Mouse (Mus musculus): Measurements from ENCODE around the gene Pmf1. TPM values are rescaled to one million over a fixed set of nuclear protein-coding genes. Genes with fewer than 3 reads are reported as not detected.

The Pmf1 gene
- polyA plus RNA-seq, 1 experiment from 2014 or later: 136 TPM

GRCm38 (mm10) chr3:88412636-88413035 is 2.5 kb upstream of the Pmf1 start:
- WGBS: 91% methylated on average over 11 of the region's 11 CpGs
- H3K36me3 ChIP-seq (ENCODE audit: control insufficient read depth, insufficient read depth, low read length): peaks cover 30% of the 10 kb centered on the region
- H3K4me1 ChIP-seq (ENCODE audit: control insufficient read depth, insufficient read depth, low read length): peaks cover 12% of the 10 kb centered on the region; the same call in 1 of the 2 replicates

GRCm38 (mm10) chr3:88411681-88412080 is 1.6 kb upstream of the Pmf1 start:
- Histone ChIP-seq H3K27ac (ENCODE audit: low read length) (no peak overlapping the region), H3K4me3 (ENCODE audit: low read depth, low read length) (no peak overlapping the region), H3K27me3 (ENCODE audit: control insufficient read depth, insufficient read depth, low read length) (no peaks in the 10 kb centered on the region), H3K4me1 (ENCODE audit: control insufficient read depth, insufficient read depth, low read length) (peaks cover 12% of the 10 kb centered on the region; the same call in 1 of the 2 replicates), H3K9me3 (ENCODE audit: control insufficient read depth, low read depth, low read length) (no peaks in the 10 kb centered on the region), H3K36me3 (ENCODE audit: control insufficient read depth, insufficient read depth, low read length) (peaks cover 28% of the 10 kb centered on the region), H3K4me2 (replicated peaks; ENCODE audit: low read depth, low read length) (no peak overlapping the region), H3K9ac (replicated peaks; ENCODE audit: low read depth, low read length) (no peak overlapping the region)
- ATAC-seq (ENCODE audit: insufficient number of reproducible peaks, insufficient read depth, low FRiP score, low read depth): no peak
- 91% methylated on average over 4 of the region's 4 CpGs for WGBS

More at GRCm38 (mm10) chr3:88412636-88413035, 2.5 kb upstream of the Pmf1 start:
- no peak overlapping the region for H3K4me3 ChIP-seq (ENCODE audit: low read depth, low read length)
- H3K27me3 ChIP-seq (ENCODE audit: control insufficient read depth, insufficient read depth, low read length): no peaks in the 10 kb centered on the region
- no peak for ATAC-seq (ENCODE audit: insufficient number of reproducible peaks, insufficient read depth, low FRiP score, low read depth)
- no peak overlapping the region for H3K27ac ChIP-seq (ENCODE audit: low read length)
- no peak overlapping the region for H3K4me2 ChIP-seq (replicated peaks; ENCODE audit: low read depth, low read length)
- H3K9me3 ChIP-seq (ENCODE audit: control insufficient read depth, low read depth, low read length): no peaks in the 10 kb centered on the region
- H3K9ac ChIP-seq (replicated peaks; ENCODE audit: low read depth, low read length): no peak overlapping the region

GRCm38 (mm10) chr3:88410645-88411031 is 507 bp upstream of the Pmf1 start:
- no peaks in the 10 kb centered on the region for H3K9me3 ChIP-seq (ENCODE audit: control insufficient read depth, low read depth, low read length)
- H3K4me1 ChIP-seq (ENCODE audit: control insufficient read depth, insufficient read depth, low read length): peaks cover 12% of the 10 kb centered on the region; the same call in 1 of the 2 replicates
- H3K4me2 ChIP-seq (replicated peaks; ENCODE audit: low read depth, low read length): peak overlapping the region; percentile 60
- no peak for ATAC-seq (ENCODE audit: insufficient number of reproducible peaks, insufficient read depth, low FRiP score, low read depth)
- no peaks in the 10 kb centered on the region for H3K27me3 ChIP-seq (ENCODE audit: control insufficient read depth, insufficient read depth, low read length)
- 18% methylated on average over 7 of the region's 7 CpGs for WGBS
- peak overlapping the region; percentile 87 for H3K9ac ChIP-seq (replicated peaks; ENCODE audit: low read depth, low read length)
- peaks cover 18% of the 10 kb centered on the region for H3K36me3 ChIP-seq (ENCODE audit: control insufficient read depth, insufficient read depth, low read length)
- H3K4me3 ChIP-seq (ENCODE audit: low read depth, low read length): peak overlapping the region; percentile 65
- H3K27ac ChIP-seq (ENCODE audit: low read length): peak overlapping the region; percentile 97

GRCm38 (mm10) chr3:88408953-88409352 is 1.2 kb downstream of the Pmf1 start:
- H3K9ac ChIP-seq (replicated peaks; ENCODE audit: low read depth, low read length): peak overlapping the region; percentile 87; the same call in 1 of the 2 replicates
- peak overlapping the region; percentile 60 for H3K4me2 ChIP-seq (replicated peaks; ENCODE audit: low read depth, low read length)
- no peaks in the 10 kb centered on the region for H3K9me3 ChIP-seq (ENCODE audit: control insufficient read depth, low read depth, low read length)
- H3K4me1 ChIP-seq (ENCODE audit: control insufficient read depth, insufficient read depth, low read length): peaks cover 12% of the 10 kb centered on the region; the same call in 1 of the 2 replicates
- peaks cover 9% of the 10 kb centered on the region for H3K36me3 ChIP-seq (ENCODE audit: control insufficient read depth, insufficient read depth, low read length)
- no peak overlapping the region for H3K27ac ChIP-seq (ENCODE audit: low read length)
- peak overlapping the region; percentile 65 for H3K4me3 ChIP-seq (ENCODE audit: low read depth, low read length)
- 48% methylated on average over 5 of the region's 5 CpGs for WGBS
- no peak for ATAC-seq (ENCODE audit: insufficient number of reproducible peaks, insufficient read depth, low FRiP score, low read depth)
- H3K27me3 ChIP-seq (ENCODE audit: control insufficient read depth, insufficient read depth, low read length): no peaks in the 10 kb centered on the region

GRCm38 (mm10) chr3:88407529-88407928 is 2.6 kb downstream of the Pmf1 start:
- Histone ChIP-seq H3K36me3 (ENCODE audit: control insufficient read depth, insufficient read depth, low read length) (peaks cover 8% of the 10 kb centered on the region), H3K4me2 (replicated peaks; ENCODE audit: low read depth, low read length) (no peak overlapping the region), H3K27ac (ENCODE audit: low read length) (no peak overlapping the region), H3K4me3 (ENCODE audit: low read depth, low read length) (no peak overlapping the region), H3K9me3 (ENCODE audit: control insufficient read depth, low read depth, low read length) (no peaks in the 10 kb centered on the region), H3K4me1 (ENCODE audit: control insufficient read depth, insufficient read depth, low read length) (peaks cover 12% of the 10 kb centered on the region; the same call in 1 of the 2 replicates), H3K9ac (replicated peaks; ENCODE audit: low read depth, low read length) (no peak overlapping the region), H3K27me3 (ENCODE audit: control insufficient read depth, insufficient read depth, low read length) (no peaks in the 10 kb centered on the region)
- 47% methylated on average over 7 of the region's 7 CpGs for WGBS
- ATAC-seq (ENCODE audit: insufficient number of reproducible peaks, insufficient read depth, low FRiP score, low read depth): no peak

- Histone ChIP-seq H3K27me3 (ENCODE audit: control insufficient read depth, insufficient read depth, low read length) (no peaks in the 10 kb centered on the region), H3K27ac (ENCODE audit: low read length) (no peak overlapping the region), H3K4me2 (replicated peaks; ENCODE audit: low read depth, low read length) (no peak overlapping the region), H3K36me3 (ENCODE audit: control insufficient read depth, insufficient read depth, low read length) (peaks cover 3% of the 10 kb centered on the region), H3K9ac (replicated peaks; ENCODE audit: low read depth, low read length) (no peak overlapping the region), H3K4me3 (ENCODE audit: low read depth, low read length) (no peak overlapping the region), H3K4me1 (ENCODE audit: control insufficient read depth, insufficient read depth, low read length) (peaks cover 12% of the 10 kb centered on the region; the same call in 1 of the 2 replicates), H3K9me3 (ENCODE audit: control insufficient read depth, low read depth, low read length) (no peaks in the 10 kb centered on the region)
- WGBS: 0% methylated on average over 2 of the region's 2 CpGs
- no peak for ATAC-seq (ENCODE audit: insufficient number of reproducible peaks, insufficient read depth, low FRiP score, low read depth)
These were observed 3.0 kb downstream of the Pmf1 start for GRCm38 (mm10) chr3:88407090-88407489.

- H3K27me3 ChIP-seq (ENCODE audit: control insufficient read depth, insufficient read depth, low read length): no peaks in the 10 kb centered on the region
- peaks cover 3% of the 10 kb centered on the region for H3K36me3 ChIP-seq (ENCODE audit: control insufficient read depth, insufficient read depth, low read length)
- no peaks in the 10 kb centered on the region for H3K9me3 ChIP-seq (ENCODE audit: control insufficient read depth, low read depth, low read length)
- ATAC-seq (ENCODE audit: insufficient number of reproducible peaks, insufficient read depth, low FRiP score, low read depth): no peak
- no peak overlapping the region for H3K4me2 ChIP-seq (replicated peaks; ENCODE audit: low read depth, low read length)
- 0 out of 2 replicates have a peak, but pooled peaks cover under 1% of the 10 kb centered on the region for H3K4me1 ChIP-seq (ENCODE audit: control insufficient read depth, insufficient read depth, low read length)
- no peak overlapping the region for H3K4me3 ChIP-seq (ENCODE audit: low read depth, low read length)
- no peak overlapping the region for H3K9ac ChIP-seq (replicated peaks; ENCODE audit: low read depth, low read length)
- no peak overlapping the region for H3K27ac ChIP-seq (ENCODE audit: low read length)
- 94% methylated on average over 10 of the region's 10 CpGs for WGBS
These were observed 6.5 kb downstream of the Pmf1 start for GRCm38 (mm10) chr3:88403522-88404230.

- Histone ChIP-seq H3K27me3 (ENCODE audit: control insufficient read depth, insufficient read depth, low read length) (no peaks in the 10 kb centered on the region), H3K4me1 (ENCODE audit: control insufficient read depth, insufficient read depth, low read length) (no peaks in the 10 kb centered on the region), H3K36me3 (ENCODE audit: control insufficient read depth, insufficient read depth, low read length) (peaks cover 3% of the 10 kb centered on the region), H3K9ac (replicated peaks; ENCODE audit: low read depth, low read length) (no peak overlapping the region), H3K4me2 (replicated peaks; ENCODE audit: low read depth, low read length) (no peak overlapping the region), H3K27ac (ENCODE audit: low read length) (no peak overlapping the region), H3K9me3 (ENCODE audit: control insufficient read depth, low read depth, low read length) (no peaks in the 10 kb centered on the region), H3K4me3 (ENCODE audit: low read depth, low read length) (no peak overlapping the region)
- WGBS: 83% methylated on average over 2 of the region's 2 CpGs
- ATAC-seq (ENCODE audit: insufficient number of reproducible peaks, insufficient read depth, low FRiP score, low read depth): no peak
These were observed 11.5 kb downstream of the Pmf1 start for GRCm38 (mm10) chr3:88398666-88399065.

All from stomach, embryonic 14.5 days (tissue).